ENCODE assay signal across 16 mouse cellular contexts in the genomic region with DNA sequence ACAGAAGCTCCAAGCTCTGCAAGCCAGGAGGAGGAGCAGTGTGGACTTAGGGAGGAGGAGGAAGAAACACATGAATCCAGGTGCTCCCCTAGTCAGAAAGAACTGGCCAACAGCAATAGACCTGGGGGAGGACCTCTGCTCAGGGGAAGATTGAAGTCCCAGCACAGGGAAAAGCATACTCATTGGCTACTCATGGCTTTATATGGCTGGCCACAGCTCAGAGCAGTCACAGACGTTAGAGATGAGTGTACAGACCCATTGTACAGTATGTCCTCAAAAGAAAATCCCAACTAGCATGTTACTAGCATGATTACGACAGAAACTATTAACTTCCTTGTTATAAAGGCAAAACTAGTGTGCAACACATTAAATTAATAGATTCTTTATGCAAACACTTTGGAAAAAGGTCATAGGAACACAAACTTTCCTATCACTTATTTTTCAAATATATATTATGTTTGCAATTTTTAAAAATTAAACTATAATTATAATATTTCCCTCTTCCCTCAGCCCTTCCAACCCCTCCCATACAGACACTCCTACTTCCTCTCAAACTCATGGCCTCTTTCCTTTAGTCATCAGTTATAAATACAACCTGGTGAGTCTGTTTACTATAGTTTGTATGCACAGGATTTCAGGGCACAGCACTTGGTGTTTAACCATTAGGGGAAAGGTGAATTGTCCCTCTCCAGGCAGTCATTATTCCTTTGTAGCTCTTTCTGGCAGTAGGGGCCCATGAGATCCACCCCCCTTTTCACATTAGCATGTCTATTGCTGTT.
DNase-seq lines count a peak whose midpoint lies in the region; ATAC-seq and TF ChIP-seq lines count a peak whose summit lies in the region.
"Had no signal": no experiment of that assay in that cellular context is flagged by ENCODE, and none has a peak within 500 bp of the region (broad histone marks: within the 10 kb centered on the region; RNA-seq: fewer than 3 reads in every experiment).

No protein-coding gene starts in this region.

- H3K4me2 ChIP-seq in lung, embryonic 15.5 days = no peak overlapping the region
- no peak overlapping the region for H3K4me2 ChIP-seq in liver, embryonic 15.5 days
- H3K4me2 ChIP-seq: limb, embryonic 15.5 days; midbrain, embryonic 15.5 days had no signal

- intact Hi-C loops in gastrocnemius, adult 2 months (cut with DNase I) = no loop called here
- intact Hi-C loops in gastrocnemius, postnatal 14 days (cut with DNase I; ENCODE audit: low total_unique reads) = no loop called here

- H3K4me1 ChIP-seq in lung, embryonic 15.5 days = no peaks in the 10 kb centered on the region
- peaks cover 83% of the 10 kb centered on the region for H3K4me1 ChIP-seq in liver, embryonic 15.5 days (replicated peaks)
- H3K4me1 ChIP-seq in small intestine, adult 2 months (ENCODE audit: control insufficient read depth, insufficient read depth, insufficient read length, low read length) = peaks cover 12% of the 10 kb centered on the region
- H3K4me1 ChIP-seq: limb, embryonic 15.5 days; midbrain, embryonic 15.5 days had no signal

- H3K36me3 ChIP-seq in lung, embryonic 15.5 days = 0 out of 2 replicates have a peak, but pooled peaks cover 9% of the 10 kb centered on the region
- peaks cover 49% of the 10 kb centered on the region for H3K36me3 ChIP-seq in liver, embryonic 15.5 days (replicated peaks)
- H3K36me3 ChIP-seq in small intestine, adult 2 months (ENCODE audit: control insufficient read depth, insufficient read depth, low read length) = peaks cover 1% of the 10 kb centered on the region; the same call in 1 of the 2 replicates
- H3K36me3 ChIP-seq: midbrain, embryonic 15.5 days had no signal

- peak overlapping the region; percentile 54 for H3K27ac ChIP-seq in gastrocnemius, adult 2 months
- H3K27ac ChIP-seq in lung, embryonic 15.5 days = peak overlapping the region; percentile 7; the same call in 1 of the 2 replicates
- H3K27ac ChIP-seq in liver, embryonic 15.5 days (replicated peaks) = peak overlapping the region; percentile 67
- H3K27ac ChIP-seq in small intestine, adult 2 months (ENCODE audit: insufficient read depth, low read depth, low read length) = peak overlapping the region; percentile 49; the same call in 1 of the 2 replicates
- H3K27ac ChIP-seq: embryonic facial prominence, embryonic 10.5 days; limb, embryonic 15.5 days; midbrain, embryonic 15.5 days had no signal

- no peak for DNase-seq in gastrocnemius, adult 2 months
- no peak for DNase-seq in gastrocnemius, postnatal 14 days
- DNase-seq in lung, postnatal 25 days (ENCODE audit: low spot score) = no peak
- DNase-seq in kidney, adult 18-20 months = no peak
- DNase-seq in gastrocnemius, postnatal 4 days (ENCODE audit: low spot score in 2 of 2) = no peak
- DNase-seq: right cerebral cortex, adult 18-20 months; thymus, postnatal 4 days had no signal

- no peak for TF ChIP-seq CTCF in gastrocnemius, adult 2 months (IDR thresholded peaks at IDR 0.05)
- TF ChIP-seq CTCF in small intestine, adult 2 months (IDR thresholded peaks at IDR 0.05; ENCODE audit: extremely low read depth, insufficient read length, insufficient replicate concordance, low read depth, low read length) = no peak

- no peaks in the 10 kb centered on the region for H3K27me3 ChIP-seq in lung, embryonic 15.5 days
- H3K27me3 ChIP-seq in liver, embryonic 15.5 days = no peaks in the 10 kb centered on the region
- H3K27me3 ChIP-seq in small intestine, adult 2 months (ENCODE audit: control insufficient read depth, insufficient read depth, low read length) = no peaks in the 10 kb centered on the region
- H3K27me3 ChIP-seq: limb, embryonic 15.5 days; midbrain, embryonic 15.5 days had no signal

- no peak overlapping the region for H3K9ac ChIP-seq in lung, embryonic 15.5 days
- H3K9ac ChIP-seq in liver, embryonic 15.5 days = no peak overlapping the region
- H3K9ac ChIP-seq: limb, embryonic 15.5 days; midbrain, embryonic 15.5 days had no signal

- no peak for ATAC-seq in lung, embryonic 15.5 days (ENCODE audit: borderline replicate concordance, extremely low read depth, low FRiP score, low TSS enrichment)
- no peak for ATAC-seq in liver, embryonic 15.5 days (ENCODE audit: insufficient read depth)
- ATAC-seq: forebrain, embryonic 14.5 days; hindbrain, embryonic 16.5 days; midbrain, embryonic 15.5 days had no signal

- no peak for TF ChIP-seq POLR2A in small intestine, adult 2 months (IDR thresholded peaks at IDR 0.05; ENCODE audit: low read depth, low read length)

- 66% methylated on average over 2 of the region's 2 CpGs for WGBS in lung, embryonic 15.5 days
- WGBS in liver, embryonic 15.5 days (ENCODE audit: insufficient replicate concordance) = 68% methylated on average over 2 of the region's 2 CpGs
- 74% methylated on average over 2 of the region's 2 CpGs for WGBS in small intestine, adult 2 months

- no peak overlapping the region for H3K4me3 ChIP-seq in gastrocnemius, adult 2 months
- no peak overlapping the region for H3K4me3 ChIP-seq in lung, embryonic 15.5 days
- no peak overlapping the region for H3K4me3 ChIP-seq in liver, embryonic 15.5 days (replicated peaks)
- no peak overlapping the region for H3K4me3 ChIP-seq in small intestine, adult 2 months (ENCODE audit: low read depth, low read length)
- H3K4me3 ChIP-seq: embryonic facial prominence, embryonic 10.5 days; erythroblast, embryonic 14.5 days; limb, embryonic 15.5 days; midbrain, embryonic 15.5 days had no signal

- H3K9me3 ChIP-seq in lung, embryonic 15.5 days = no peaks in the 10 kb centered on the region
- no peaks in the 10 kb centered on the region for H3K9me3 ChIP-seq in liver, embryonic 15.5 days (replicated peaks)
- H3K9me3 ChIP-seq: embryonic facial prominence, embryonic 10.5 days; limb, embryonic 15.5 days; midbrain, embryonic 15.5 days had no signal

Comparison
In these comparisons a context has a peak if more than half of its experiments do, and no peak if none do; other contexts are left out.
1. H3K27ac ChIP-seq: peak in every context shown above with its lines; median percentile 67 in liver, embryonic 15.5 days; 54 in gastrocnemius, adult 2 months; 49 in small intestine, adult 2 months; 7 in lung, embryonic 15.5 days.